Mouse (Mus musculus): ENCODE results near the gene Zranb1. TPM values are rescaled to one million over a fixed set of nuclear protein-coding genes. Genes with fewer than 3 reads are reported as not detected.

Zranb1 gene
- polyA plus RNA-seq, 1 experiment from 2014 or later, result 29.3 TPM

DNA sequence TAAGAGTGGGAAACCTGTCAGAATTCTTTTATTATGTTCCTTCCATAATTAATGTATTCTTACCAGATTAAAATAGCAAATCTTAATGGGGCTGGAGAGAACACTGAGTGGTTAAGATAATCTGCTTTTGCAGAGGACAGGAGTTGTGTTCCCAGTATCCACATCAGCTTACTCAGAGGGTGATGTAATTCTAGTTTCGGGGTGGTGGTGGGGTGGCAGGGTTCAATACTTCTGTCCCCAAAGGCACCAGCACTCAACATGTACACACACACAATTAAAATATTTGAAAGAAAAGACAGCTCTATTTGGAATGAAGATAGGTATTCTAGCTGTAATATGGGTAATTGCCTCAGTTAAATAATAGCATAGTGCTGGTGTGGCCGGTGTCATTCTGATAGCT is 9.6 kb downstream of the Zranb1 start:
- Histone ChIP-seq H3K9ac (replicated peaks; ENCODE audit: low read depth, low read length) (no peak overlapping the region), H3K9me3 (ENCODE audit: control insufficient read depth, low read length) (no peaks in the 10 kb centered on the region), H3K36me3 (ENCODE audit: control insufficient read depth, insufficient read depth, low read length) (no peaks in the 10 kb centered on the region), H3K4me2 (ENCODE audit: low read depth, low read length) (no peak overlapping the region), H3K27me3 (ENCODE audit: control insufficient read depth, insufficient read depth, low read length) (no peaks in the 10 kb centered on the region), H3K27ac (ENCODE audit: low read depth, low read length) (no peak overlapping the region), H3K4me1 (ENCODE audit: control insufficient read depth, insufficient read depth, low read length) (0 out of 2 replicates have a peak, but pooled peaks cover 2% of the 10 kb centered on the region), H3K4me3 (ENCODE audit: low read depth, low read length) (no peak overlapping the region)
- WGBS, result 88% methylated on average over 2 of the region's 2 CpGs
- ATAC-seq (ENCODE audit: low read depth), result no peak

DNA sequence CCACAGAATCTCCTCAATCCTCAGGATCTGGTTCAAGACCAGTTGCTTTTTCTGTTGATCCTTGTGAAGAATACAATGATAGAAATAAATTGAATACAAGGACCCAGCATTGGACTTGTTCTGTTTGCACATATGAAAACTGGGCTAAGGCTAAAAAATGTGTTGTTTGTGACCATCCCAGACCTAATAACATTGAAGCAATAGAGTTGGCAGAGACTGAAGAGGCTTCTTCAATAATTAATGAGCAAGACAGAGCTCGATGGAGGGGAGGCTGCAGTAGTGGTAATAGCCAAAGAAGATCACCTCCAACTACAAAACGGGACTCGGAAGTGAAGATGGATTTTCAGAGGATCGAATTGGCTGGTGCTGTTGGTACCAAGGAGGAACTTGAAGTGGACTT is 19.0 kb downstream of the Zranb1 start:
- no peak for ATAC-seq (ENCODE audit: low read depth)
- Histone ChIP-seq H3K27ac (ENCODE audit: low read depth, low read length) (no peak overlapping the region), H3K27me3 (ENCODE audit: control insufficient read depth, insufficient read depth, low read length) (no peaks in the 10 kb centered on the region), H3K9ac (replicated peaks; ENCODE audit: low read depth, low read length) (no peak overlapping the region), H3K9me3 (ENCODE audit: control insufficient read depth, low read length) (no peaks in the 10 kb centered on the region), H3K4me2 (ENCODE audit: low read depth, low read length) (no peak overlapping the region), H3K4me3 (ENCODE audit: low read depth, low read length) (no peak overlapping the region), H3K4me1 (ENCODE audit: control insufficient read depth, insufficient read depth, low read length) (no peaks in the 10 kb centered on the region), H3K36me3 (ENCODE audit: control insufficient read depth, insufficient read depth, low read length) (no peaks in the 10 kb centered on the region)
- WGBS, result 80% methylated on average over 4 of the region's 4 CpGs

DNA sequence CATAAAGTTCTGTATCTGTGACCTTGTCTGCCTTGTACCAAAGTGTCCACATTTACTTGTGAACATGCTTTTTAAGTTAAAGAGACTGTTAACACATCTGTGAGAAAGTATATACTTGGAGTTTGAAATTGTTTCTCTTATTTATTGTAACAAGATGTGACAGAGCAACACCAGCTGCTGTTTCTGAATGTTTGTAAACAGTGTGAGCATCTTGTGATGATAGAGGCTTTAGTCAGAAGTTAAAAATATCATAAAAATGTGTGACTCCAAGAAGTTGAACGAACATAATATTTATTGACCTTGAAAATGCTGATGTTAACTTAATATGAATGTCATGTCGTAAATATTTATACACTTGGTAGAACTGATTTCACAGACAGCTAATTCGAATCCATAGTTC is 19.7 kb downstream of the Zranb1 start:
- Histone ChIP-seq H3K27me3 (ENCODE audit: control insufficient read depth, insufficient read depth, low read length) (no peaks in the 10 kb centered on the region), H3K4me3 (ENCODE audit: low read depth, low read length) (no peak overlapping the region), H3K4me2 (ENCODE audit: low read depth, low read length) (no peak overlapping the region), H3K9me3 (ENCODE audit: control insufficient read depth, low read length) (no peaks in the 10 kb centered on the region), H3K36me3 (ENCODE audit: control insufficient read depth, insufficient read depth, low read length) (no peaks in the 10 kb centered on the region), H3K27ac (ENCODE audit: low read depth, low read length) (no peak overlapping the region), H3K4me1 (ENCODE audit: control insufficient read depth, insufficient read depth, low read length) (no peaks in the 10 kb centered on the region), H3K9ac (replicated peaks; ENCODE audit: low read depth, low read length) (no peak overlapping the region)
- WGBS, result 93% methylated on average over 3 of the region's 3 CpGs
- no peak for ATAC-seq (ENCODE audit: low read depth)

DNA sequence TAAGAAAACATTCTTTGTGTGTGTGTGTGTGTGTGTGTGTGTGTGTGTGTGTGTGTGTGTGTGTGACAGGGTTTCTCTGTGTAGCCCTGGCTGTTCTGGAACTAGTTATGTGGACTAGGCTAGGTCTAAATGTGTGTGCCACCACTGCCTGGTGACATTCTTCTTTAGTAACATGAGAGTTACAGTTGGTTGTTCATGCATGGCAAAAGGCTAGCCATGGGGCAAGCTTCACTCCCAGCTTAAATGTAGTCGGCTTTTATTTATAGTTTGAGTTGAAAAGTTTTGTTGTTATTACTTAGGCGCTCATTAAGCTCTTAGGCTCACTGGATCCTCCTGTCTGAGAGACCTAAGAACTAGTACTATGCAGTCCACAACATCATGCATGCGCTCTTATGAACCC is 33.5 kb downstream of the Zranb1 start:
- WGBS, result 86% methylated on average over 3 of the region's 3 CpGs
- no peak for ATAC-seq (ENCODE audit: low read depth)
- H3K4me1 ChIP-seq (ENCODE audit: control insufficient read depth, insufficient read depth, low read length), result no peaks in the 10 kb centered on the region
- no peak overlapping the region for H3K4me2 ChIP-seq (ENCODE audit: low read depth, low read length)
- H3K27ac ChIP-seq (ENCODE audit: low read depth, low read length), result no peak overlapping the region
- H3K27me3 ChIP-seq (ENCODE audit: control insufficient read depth, insufficient read depth, low read length), result no peaks in the 10 kb centered on the region
- no peak overlapping the region for H3K9ac ChIP-seq (replicated peaks; ENCODE audit: low read depth, low read length)
- no peak overlapping the region for H3K4me3 ChIP-seq (ENCODE audit: low read depth, low read length)
- H3K9me3 ChIP-seq (ENCODE audit: control insufficient read depth, low read length), result no peaks in the 10 kb centered on the region
- no peaks in the 10 kb centered on the region for H3K36me3 ChIP-seq (ENCODE audit: control insufficient read depth, insufficient read depth, low read length)

DNA sequence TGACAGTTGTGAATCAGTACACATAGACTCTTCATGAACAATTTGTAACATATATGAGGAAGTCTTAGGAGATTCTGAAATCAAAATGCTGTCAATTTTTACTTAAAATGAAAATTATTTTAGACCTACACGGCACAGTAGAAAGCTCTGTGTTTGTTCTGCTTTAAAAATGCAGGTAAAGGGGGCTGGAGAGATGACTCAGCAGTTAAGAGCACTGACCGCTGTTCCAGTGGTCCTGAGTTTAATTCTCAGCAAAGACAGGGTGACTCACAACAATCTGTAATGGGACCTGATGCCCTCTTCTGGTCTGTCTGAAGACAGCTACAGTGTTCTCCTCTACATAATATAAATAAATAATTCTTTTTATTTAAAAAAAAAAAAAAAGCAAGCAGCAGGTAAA is 34.8 kb downstream of the Zranb1 start:
- Histone ChIP-seq H3K4me1 (ENCODE audit: control insufficient read depth, insufficient read depth, low read length) (no peaks in the 10 kb centered on the region), H3K27me3 (ENCODE audit: control insufficient read depth, insufficient read depth, low read length) (no peaks in the 10 kb centered on the region), H3K9ac (replicated peaks; ENCODE audit: low read depth, low read length) (no peak overlapping the region), H3K27ac (ENCODE audit: low read depth, low read length) (no peak overlapping the region), H3K9me3 (ENCODE audit: control insufficient read depth, low read length) (no peaks in the 10 kb centered on the region), H3K36me3 (ENCODE audit: control insufficient read depth, insufficient read depth, low read length) (no peaks in the 10 kb centered on the region), H3K4me3 (ENCODE audit: low read depth, low read length) (no peak overlapping the region), H3K4me2 (ENCODE audit: low read depth, low read length) (no peak overlapping the region)
- no peak for ATAC-seq (ENCODE audit: low read depth)
- 89% methylated on average over 2 of the region's 2 CpGs for WGBS

DNA sequence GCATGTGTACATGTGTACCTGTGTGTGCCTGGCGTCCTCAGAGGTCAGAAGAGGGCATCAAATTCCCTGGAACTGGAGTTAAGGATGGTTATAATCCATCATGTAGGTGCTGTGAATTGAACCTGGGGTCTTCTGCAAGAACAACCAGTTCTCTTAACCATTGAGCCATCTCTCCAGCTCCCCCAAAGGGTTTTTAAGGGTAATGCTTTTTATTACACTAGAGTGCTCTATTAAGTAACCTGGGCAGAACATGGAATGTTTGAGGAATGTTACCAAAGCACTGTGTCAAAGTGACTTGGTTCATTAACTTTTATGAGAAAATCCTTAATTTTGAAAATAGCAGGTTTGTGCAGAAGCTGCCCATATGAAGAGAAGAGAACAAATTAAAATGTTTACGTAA is 41.1 kb downstream of the Zranb1 start:
- Histone ChIP-seq H3K27ac (ENCODE audit: low read depth, low read length) (no peak overlapping the region), H3K9me3 (ENCODE audit: control insufficient read depth, low read length) (no peaks in the 10 kb centered on the region), H3K4me3 (ENCODE audit: low read depth, low read length) (no peak overlapping the region), H3K9ac (replicated peaks; ENCODE audit: low read depth, low read length) (no peak overlapping the region), H3K36me3 (ENCODE audit: control insufficient read depth, insufficient read depth, low read length) (no peaks in the 10 kb centered on the region; the same call in 1 of the 2 replicates), H3K4me1 (ENCODE audit: control insufficient read depth, insufficient read depth, low read length) (peaks cover 2% of the 10 kb centered on the region; the same call in 1 of the 2 replicates), H3K4me2 (ENCODE audit: low read depth, low read length) (no peak overlapping the region), H3K27me3 (ENCODE audit: control insufficient read depth, insufficient read depth, low read length) (no peaks in the 10 kb centered on the region)
- whole genome bisulfite sequencing, result 94% methylated on average over 2 of the region's 2 CpGs
- no peak for ATAC-seq (ENCODE audit: low read depth)

DNA sequence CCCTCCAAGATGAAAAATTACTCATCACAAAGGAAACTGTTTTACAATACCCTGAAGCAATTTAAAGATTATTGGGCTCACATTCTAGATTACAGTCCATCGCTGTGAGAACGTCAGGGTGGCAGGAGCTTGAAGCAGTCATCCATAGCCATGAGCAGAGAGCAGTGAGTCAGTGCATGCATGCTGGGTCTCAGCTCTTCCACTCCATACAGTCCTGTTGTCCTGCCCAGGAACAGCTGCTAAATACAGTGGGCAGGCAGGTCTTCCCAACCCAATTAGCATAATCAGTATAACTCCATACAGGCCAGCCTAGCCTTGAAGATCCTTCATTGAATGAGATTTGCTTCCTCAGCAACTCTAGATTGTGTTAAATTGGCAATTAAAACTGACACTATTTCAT is 45.1 kb downstream of the Zranb1 start:
- ATAC-seq (ENCODE audit: low read depth), result no peak
- WGBS, result 60% methylated on average over 2 of the region's 2 CpGs
- Histone ChIP-seq H3K4me2 (ENCODE audit: low read depth, low read length) (no peak overlapping the region), H3K9me3 (ENCODE audit: control insufficient read depth, low read length) (no peaks in the 10 kb centered on the region), H3K27me3 (ENCODE audit: control insufficient read depth, insufficient read depth, low read length) (no peaks in the 10 kb centered on the region), H3K4me3 (ENCODE audit: low read depth, low read length) (no peak overlapping the region), H3K4me1 (ENCODE audit: control insufficient read depth, insufficient read depth, low read length) (peaks cover 2% of the 10 kb centered on the region; the same call in 1 of the 2 replicates), H3K9ac (replicated peaks; ENCODE audit: low read depth, low read length) (no peak overlapping the region), H3K36me3 (ENCODE audit: control insufficient read depth, insufficient read depth, low read length) (peaks cover 2% of the 10 kb centered on the region; the same call in 1 of the 2 replicates), H3K27ac (ENCODE audit: low read depth, low read length) (no peak overlapping the region)

DNA sequence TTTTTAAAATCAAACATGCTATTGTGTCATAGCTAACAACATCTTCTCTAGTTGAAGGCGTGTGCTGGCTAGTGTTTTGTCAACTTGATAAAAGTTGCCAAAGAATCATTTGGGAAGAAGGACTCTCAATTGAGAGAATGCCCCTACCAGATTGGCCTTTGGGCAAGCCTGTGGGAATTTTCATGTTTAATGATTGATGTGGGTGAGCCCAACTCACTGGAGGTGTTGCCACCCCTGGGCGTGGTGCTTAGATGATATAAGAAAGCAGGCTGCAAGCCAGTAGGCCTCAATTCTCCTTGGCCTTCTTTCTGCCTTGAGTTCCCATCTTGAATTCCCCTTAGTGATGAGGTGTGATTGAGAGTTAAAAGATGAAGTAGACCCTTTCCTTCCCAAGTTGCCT is 47.0 kb downstream of the Zranb1 start:
- Histone ChIP-seq H3K9me3 (ENCODE audit: control insufficient read depth, low read length) (no peaks in the 10 kb centered on the region), H3K4me1 (ENCODE audit: control insufficient read depth, insufficient read depth, low read length) (peaks cover 2% of the 10 kb centered on the region; the same call in 1 of the 2 replicates), H3K9ac (replicated peaks; ENCODE audit: low read depth, low read length) (no peak overlapping the region), H3K4me3 (ENCODE audit: low read depth, low read length) (no peak overlapping the region), H3K27ac (ENCODE audit: low read depth, low read length) (no peak overlapping the region), H3K36me3 (ENCODE audit: control insufficient read depth, insufficient read depth, low read length) (peaks cover 7% of the 10 kb centered on the region), H3K4me2 (ENCODE audit: low read depth, low read length) (no peak overlapping the region), H3K27me3 (ENCODE audit: control insufficient read depth, insufficient read depth, low read length) (no peaks in the 10 kb centered on the region)
- 96% methylated on average over 2 of the region's 2 CpGs for WGBS
- no peak for ATAC-seq (ENCODE audit: low read depth)

DNA sequence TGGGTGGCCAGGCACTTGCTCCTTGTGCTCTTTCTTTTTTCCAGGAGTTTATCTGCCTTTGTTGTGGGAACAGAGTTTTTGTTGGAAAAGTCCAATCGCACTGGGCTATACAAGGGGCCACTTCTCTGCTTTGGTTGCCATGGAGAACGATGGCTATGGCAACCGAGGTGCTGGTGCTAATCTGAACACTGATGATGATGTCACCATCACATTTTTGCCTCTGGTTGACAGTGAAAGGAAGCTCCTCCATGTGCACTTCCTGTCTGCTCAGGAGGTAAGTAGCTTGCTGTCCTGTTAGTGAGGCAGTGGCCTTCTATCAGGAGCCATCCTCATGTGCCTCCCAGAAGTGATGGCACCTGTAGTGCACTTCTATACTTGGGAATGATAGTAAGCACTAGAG is 51.7 kb downstream of the Zranb1 start:
- H3K4me2 ChIP-seq (ENCODE audit: low read depth, low read length), result no peak overlapping the region
- H3K27ac ChIP-seq (ENCODE audit: low read depth, low read length), result no peak overlapping the region
- H3K9me3 ChIP-seq (ENCODE audit: control insufficient read depth, low read length), result no peaks in the 10 kb centered on the region
- ATAC-seq (ENCODE audit: low read depth), result no peak
- peaks cover 17% of the 10 kb centered on the region for H3K36me3 ChIP-seq (ENCODE audit: control insufficient read depth, insufficient read depth, low read length)
- H3K9ac ChIP-seq (replicated peaks; ENCODE audit: low read depth, low read length), result no peak overlapping the region
- H3K4me1 ChIP-seq (ENCODE audit: control insufficient read depth, insufficient read depth, low read length), result no peaks in the 10 kb centered on the region
- WGBS, result 37% methylated on average over 3 of the region's 3 CpGs
- no peak overlapping the region for H3K4me3 ChIP-seq (ENCODE audit: low read depth, low read length)
- H3K27me3 ChIP-seq (ENCODE audit: control insufficient read depth, insufficient read depth, low read length), result no peaks in the 10 kb centered on the region

DNA sequence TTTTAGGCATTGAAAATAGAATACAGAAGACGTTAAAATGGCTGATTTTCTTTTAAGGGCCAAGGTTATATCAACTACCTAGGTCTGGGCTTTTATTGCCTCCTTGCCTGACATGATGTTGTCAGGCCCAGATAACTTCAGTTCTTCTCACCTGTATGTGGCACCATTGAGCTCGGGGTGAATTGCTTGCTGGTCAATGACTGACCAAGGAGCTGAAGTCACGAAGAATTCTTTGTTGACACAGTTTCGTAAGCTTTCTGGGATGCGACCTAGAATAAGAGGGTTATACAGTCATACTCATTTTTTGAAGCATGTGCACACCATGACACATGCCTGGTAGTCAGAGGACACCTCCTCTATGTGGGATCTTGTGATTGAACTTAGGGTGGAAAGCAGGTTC is 58.9 kb downstream of the Zranb1 start:
- H3K4me3 ChIP-seq (ENCODE audit: low read depth, low read length), result no peak overlapping the region
- peaks cover 23% of the 10 kb centered on the region for H3K36me3 ChIP-seq (ENCODE audit: control insufficient read depth, insufficient read depth, low read length)
- H3K9ac ChIP-seq (replicated peaks; ENCODE audit: low read depth, low read length), result no peak overlapping the region
- 93% methylated on average over 5 of the region's 5 CpGs for WGBS
- H3K27me3 ChIP-seq (ENCODE audit: control insufficient read depth, insufficient read depth, low read length), result no peaks in the 10 kb centered on the region
- H3K9me3 ChIP-seq (ENCODE audit: control insufficient read depth, low read length), result no peaks in the 10 kb centered on the region
- H3K27ac ChIP-seq (ENCODE audit: low read depth, low read length), result no peak overlapping the region
- H3K4me2 ChIP-seq (ENCODE audit: low read depth, low read length), result no peak overlapping the region
- ATAC-seq (ENCODE audit: low read depth), result no peak
- H3K4me1 ChIP-seq (ENCODE audit: control insufficient read depth, insufficient read depth, low read length), result peaks cover 4% of the 10 kb centered on the region; the same call in 1 of the 2 replicates
